Mouse (Mus musculus): ENCODE data around the gene Copg1. TPM values are rescaled to one million over a fixed set of nuclear protein-coding genes. Genes with fewer than 3 reads are reported as not detected.

Copg1 gene
- polyA plus RNA-seq, 1 experiment = 230 TPM

DNA sequence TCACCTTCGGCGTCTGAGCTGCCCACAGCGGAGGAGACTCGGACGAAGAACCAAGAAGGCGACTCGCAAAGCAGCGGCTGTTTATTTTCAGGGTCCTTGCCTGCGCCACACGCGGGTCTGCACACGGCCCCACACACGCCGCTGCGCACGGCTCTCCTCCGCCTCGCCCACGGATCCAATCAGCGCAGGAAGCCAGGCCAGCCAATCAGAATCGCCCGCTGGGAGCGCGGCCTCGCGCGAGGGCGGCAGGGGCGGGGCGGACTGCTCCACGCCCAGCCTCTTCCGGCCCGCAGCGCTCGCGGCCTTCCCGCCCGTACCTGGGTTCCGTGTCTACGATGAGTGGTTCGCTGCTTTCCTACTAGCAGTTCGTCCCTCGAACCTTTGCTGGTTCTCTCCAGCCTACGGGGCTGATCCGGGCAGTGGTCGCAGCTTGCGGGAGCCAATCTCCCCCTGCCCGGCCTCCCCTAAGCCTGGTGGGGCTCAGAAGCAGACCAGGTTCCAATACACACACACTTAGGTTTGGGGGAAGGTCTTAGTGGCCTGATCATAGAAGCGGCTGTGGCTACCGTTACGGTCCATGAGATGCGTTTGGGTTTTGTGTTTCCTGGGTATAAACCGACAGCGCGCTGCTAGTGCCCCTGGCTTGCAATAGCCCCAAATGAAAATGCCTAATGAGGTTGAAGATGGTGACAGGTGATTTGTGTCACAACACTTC lies 36.6 kb upstream of the Copg1 start, which contains the start of gene Cnbp:
Gene Cnbp (minus strand): TSS at position 207 of the 715 bp plus-strand sequence.
- H3K27ac ChIP-seq (ENCODE audit: insufficient read depth, low read length) = peak within 1 kb of the TSS; percentile 81
- H3K4me1 ChIP-seq (ENCODE audit: control insufficient read depth, insufficient read depth, low read length) = peaks cover 14% of the 10 kb centered on the region
- peak; percentile 84 for TF ChIP-seq POLR2A (IDR thresholded peaks at IDR 0.05; ENCODE audit: low read depth, low read length)
- no peak for TF ChIP-seq CTCF (IDR thresholded peaks at IDR 0.05; ENCODE audit: borderline replicate concordance, insufficient read depth, low read length)
- H3K4me3 ChIP-seq (ENCODE audit: insufficient read depth, low read length) = peak within 1 kb of the TSS; percentile 85

DNA sequence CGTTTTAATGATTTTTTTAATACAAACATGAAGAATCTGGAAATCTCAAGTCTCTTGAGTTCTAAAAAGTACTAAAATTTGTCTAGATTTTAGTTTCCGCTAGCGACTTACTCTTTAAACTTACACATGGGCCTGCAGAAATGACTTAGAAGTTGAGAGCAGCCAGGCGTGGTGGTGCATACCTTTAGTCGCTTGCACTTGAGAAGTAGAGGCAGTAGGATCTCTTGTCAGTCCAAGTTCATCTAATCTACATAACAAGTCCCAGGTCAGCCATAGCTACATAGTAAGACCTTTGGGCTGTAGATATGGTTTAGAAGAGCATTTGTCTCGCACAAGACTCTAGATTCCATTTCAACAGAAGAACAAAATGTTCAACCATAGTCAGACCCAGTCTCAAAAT lies 35.7 kb upstream of the Copg1 start:
- H3K4me1 ChIP-seq (ENCODE audit: control insufficient read depth, insufficient read depth, low read length) = peaks cover 15% of the 10 kb centered on the region
- no peak overlapping the region for H3K4me3 ChIP-seq (ENCODE audit: insufficient read depth, low read length)
- H3K27ac ChIP-seq (ENCODE audit: insufficient read depth, low read length) = no peak overlapping the region
- TF ChIP-seq POLR2A (IDR thresholded peaks at IDR 0.05; ENCODE audit: low read depth, low read length) (no peak), CTCF (IDR thresholded peaks at IDR 0.05; ENCODE audit: borderline replicate concordance, insufficient read depth, low read length) (no peak)

DNA sequence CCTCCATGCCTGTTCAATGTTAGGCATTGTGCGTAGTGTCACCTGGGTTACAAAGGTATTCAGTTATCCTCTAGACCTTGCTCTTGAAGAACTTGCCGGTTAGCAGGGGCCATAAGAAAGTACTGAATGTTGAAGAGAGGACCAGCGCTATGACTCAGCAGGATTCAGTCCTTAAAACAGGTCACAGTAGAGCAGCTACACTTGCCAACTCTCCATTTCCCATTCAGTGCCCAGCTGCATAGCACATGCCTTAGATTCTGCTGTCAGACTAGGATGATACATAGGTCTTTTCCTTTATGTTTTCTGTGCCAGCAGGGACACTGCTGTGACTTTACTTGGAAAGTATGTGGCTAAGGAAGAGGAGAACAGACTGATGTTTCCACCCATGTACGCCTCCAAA lies 34.2 kb upstream of the Copg1 start:
- no peak for TF ChIP-seq CTCF (IDR thresholded peaks at IDR 0.05; ENCODE audit: borderline replicate concordance, insufficient read depth, low read length)
- no peak for TF ChIP-seq POLR2A (IDR thresholded peaks at IDR 0.05; ENCODE audit: low read depth, low read length)
- Histone ChIP-seq H3K4me1 (ENCODE audit: control insufficient read depth, insufficient read depth, low read length) (peaks cover 17% of the 10 kb centered on the region), H3K27ac (ENCODE audit: insufficient read depth, low read length) (peak overlapping the region; percentile 81)

DNA sequence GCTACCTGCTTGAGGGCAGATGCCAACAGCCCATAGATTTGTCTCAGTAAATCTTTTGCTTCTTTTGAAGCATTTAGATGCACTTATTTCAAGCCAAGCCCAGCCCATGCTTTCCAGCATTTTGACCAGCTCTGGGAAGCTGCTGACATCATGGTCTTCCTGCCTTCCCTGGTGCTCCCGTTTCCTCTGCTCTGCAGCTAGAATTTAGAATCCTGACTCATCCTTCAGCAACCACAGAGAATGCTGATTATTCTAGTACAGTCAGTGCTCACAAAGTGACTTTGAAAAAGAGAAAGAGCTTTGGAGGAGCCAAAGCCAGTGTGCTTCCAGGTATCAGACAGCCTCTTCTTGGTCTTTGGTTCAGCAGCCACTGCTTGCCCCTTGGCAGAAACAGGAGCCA lies 30.5 kb upstream of the Copg1 start:
- H3K4me3 ChIP-seq (ENCODE audit: insufficient read depth, low read length) = no peak overlapping the region
- H3K27ac ChIP-seq (ENCODE audit: insufficient read depth, low read length) = peak overlapping the region; percentile 64
- H3K4me1 ChIP-seq (ENCODE audit: control insufficient read depth, insufficient read depth, low read length) = peaks cover 15% of the 10 kb centered on the region
- TF ChIP-seq CTCF (IDR thresholded peaks at IDR 0.05; ENCODE audit: borderline replicate concordance, insufficient read depth, low read length) = no peak
- TF ChIP-seq POLR2A (IDR thresholded peaks at IDR 0.05; ENCODE audit: low read depth, low read length) = no peak

More for the DNA sequence above, 34.2 kb upstream of the Copg1 start:
- no peak overlapping the region for H3K4me3 ChIP-seq (ENCODE audit: insufficient read depth, low read length)

DNA sequence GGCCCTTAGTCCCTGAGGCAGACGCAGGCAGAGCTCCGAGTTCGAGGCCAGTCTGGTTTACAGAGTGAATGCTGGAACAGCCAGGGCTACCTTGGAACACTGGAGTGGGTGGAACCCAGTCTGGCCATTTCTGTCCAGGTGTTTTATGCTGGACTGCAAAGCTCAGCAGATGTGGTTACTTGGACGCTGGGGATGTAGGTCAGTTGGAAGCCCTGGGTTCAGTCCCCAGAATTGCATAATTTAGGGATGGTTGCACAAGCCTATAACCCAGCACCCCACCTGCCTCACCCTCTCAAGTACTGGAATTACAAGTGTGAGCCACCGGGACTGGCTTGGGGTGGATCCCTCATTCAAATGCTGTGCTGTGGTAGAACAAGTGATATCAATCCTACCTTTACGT lies 21.4 kb upstream of the Copg1 start:
- TF ChIP-seq POLR2A (IDR thresholded peaks at IDR 0.05; ENCODE audit: low read depth, low read length) (no peak), CTCF (IDR thresholded peaks at IDR 0.05; ENCODE audit: borderline replicate concordance, insufficient read depth, low read length) (no peak)
- Histone ChIP-seq H3K4me3 (ENCODE audit: insufficient read depth, low read length) (no peak overlapping the region), H3K4me1 (ENCODE audit: control insufficient read depth, insufficient read depth, low read length) (peaks cover 8% of the 10 kb centered on the region), H3K27ac (ENCODE audit: insufficient read depth, low read length) (no peak overlapping the region)

DNA sequence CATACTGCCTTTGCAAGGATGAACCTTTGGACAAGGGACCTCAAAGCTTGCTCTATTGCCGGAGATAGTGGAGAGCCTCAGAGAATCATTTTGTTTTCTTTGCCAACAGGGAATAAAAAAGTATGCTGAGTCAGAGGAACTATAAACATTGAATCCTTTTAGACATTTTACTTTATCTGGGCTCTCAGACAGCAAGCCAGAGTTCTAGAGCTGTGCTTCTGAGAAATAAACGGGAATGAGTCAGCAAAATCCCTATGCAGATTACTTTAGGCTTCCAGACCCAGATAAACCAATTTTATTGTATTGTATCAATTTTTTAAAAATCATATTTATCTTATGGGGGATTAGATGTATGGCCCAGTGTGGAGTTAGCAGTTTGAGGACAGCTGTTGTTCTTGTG lies 20.4 kb upstream of the Copg1 start:
- H3K4me1 ChIP-seq (ENCODE audit: control insufficient read depth, insufficient read depth, low read length) = peaks cover 8% of the 10 kb centered on the region
- H3K4me3 ChIP-seq (ENCODE audit: insufficient read depth, low read length) = no peak overlapping the region
- TF ChIP-seq POLR2A (IDR thresholded peaks at IDR 0.05; ENCODE audit: low read depth, low read length) = no peak
- TF ChIP-seq CTCF (IDR thresholded peaks at IDR 0.05; ENCODE audit: borderline replicate concordance, insufficient read depth, low read length) = no peak
- peak overlapping the region; percentile 75 for H3K27ac ChIP-seq (ENCODE audit: insufficient read depth, low read length)

DNA sequence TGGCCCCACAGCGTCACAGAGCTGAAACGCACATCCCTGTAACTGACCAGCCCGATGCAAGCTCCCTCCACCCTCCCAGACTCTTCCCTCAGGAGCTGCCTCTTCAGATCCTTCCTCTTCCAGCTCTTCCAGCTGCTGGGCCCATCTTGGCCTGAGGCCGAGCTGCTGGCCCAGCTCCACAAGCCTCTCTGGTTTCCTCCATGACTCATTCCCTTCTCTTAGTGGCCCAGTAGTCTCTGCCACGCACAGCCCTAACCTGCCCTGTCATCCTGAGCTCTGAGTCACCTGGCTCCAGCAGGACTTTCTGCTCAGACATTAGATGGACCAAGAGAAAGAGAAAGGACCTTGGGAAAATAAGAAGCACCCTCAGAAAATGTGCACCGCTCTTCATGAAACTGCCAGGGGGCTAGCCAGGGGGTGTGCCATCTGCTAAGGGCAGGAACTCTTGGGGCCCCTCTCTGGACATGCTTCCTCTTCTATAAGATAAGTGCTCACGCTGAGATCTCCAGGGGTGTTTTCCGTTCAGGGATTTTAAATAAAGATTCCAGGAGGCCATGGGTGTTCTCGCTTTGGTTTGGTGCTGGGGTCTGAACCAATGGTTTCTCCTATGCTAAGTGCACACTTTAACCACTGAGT lies 18.6 kb upstream of the Copg1 start:
- Histone ChIP-seq H3K4me1 (ENCODE audit: control insufficient read depth, insufficient read depth, low read length) (peaks cover 8% of the 10 kb centered on the region), H3K4me3 (ENCODE audit: insufficient read depth, low read length) (no peak overlapping the region), H3K27ac (ENCODE audit: insufficient read depth, low read length) (peak overlapping the region; percentile 74)
- TF ChIP-seq POLR2A (IDR thresholded peaks at IDR 0.05; ENCODE audit: low read depth, low read length) (no peak; the same call in 1 of the 2 replicates), CTCF (IDR thresholded peaks at IDR 0.05; ENCODE audit: borderline replicate concordance, insufficient read depth, low read length) (no peak)

DNA sequence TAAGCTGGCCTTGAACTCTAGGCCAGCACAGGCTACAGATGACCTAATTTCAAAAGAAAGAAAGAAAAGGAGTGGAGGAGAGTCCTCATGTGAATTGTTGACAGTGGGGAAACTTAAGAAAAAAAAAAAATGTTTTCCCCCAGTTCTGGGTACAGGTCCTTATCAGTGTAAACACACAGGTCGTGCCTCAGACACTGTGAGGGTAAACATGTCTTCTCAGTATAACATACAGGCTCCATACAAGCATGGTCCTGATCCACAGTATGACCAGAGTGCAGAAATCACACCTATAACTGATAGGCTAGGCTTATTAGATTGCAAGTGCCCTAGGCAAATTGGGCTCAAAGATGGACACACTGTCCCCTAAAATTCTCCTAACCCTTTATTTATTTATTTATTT lies 17.2 kb upstream of the Copg1 start:
- H3K4me1 ChIP-seq (ENCODE audit: control insufficient read depth, insufficient read depth, low read length) = peaks cover 13% of the 10 kb centered on the region
- no peak overlapping the region for H3K27ac ChIP-seq (ENCODE audit: insufficient read depth, low read length)
- no peak for TF ChIP-seq POLR2A (IDR thresholded peaks at IDR 0.05; ENCODE audit: low read depth, low read length)
- TF ChIP-seq CTCF (IDR thresholded peaks at IDR 0.05; ENCODE audit: borderline replicate concordance, insufficient read depth, low read length) = no peak
- H3K4me3 ChIP-seq (ENCODE audit: insufficient read depth, low read length) = no peak overlapping the region

DNA sequence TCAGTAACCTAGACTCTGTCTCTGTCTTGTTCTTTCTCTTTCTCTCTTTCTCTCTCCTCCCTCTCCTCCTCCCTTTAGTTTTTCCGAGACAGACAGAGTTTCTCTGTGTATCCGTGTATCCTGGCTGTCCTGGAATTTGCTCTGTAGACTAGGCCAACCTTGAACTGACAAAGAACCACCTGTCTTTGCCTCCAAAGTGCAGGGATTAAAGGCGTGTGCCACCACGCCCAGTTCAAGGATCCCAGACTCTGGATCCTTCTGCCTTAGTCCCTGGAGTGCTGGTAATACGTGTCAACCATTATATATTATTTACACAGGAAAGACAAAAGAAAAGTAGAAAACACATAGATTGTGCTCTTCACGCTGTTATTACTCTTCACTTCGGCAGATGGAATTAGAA lies 16.4 kb upstream of the Copg1 start:
- peaks cover 15% of the 10 kb centered on the region for H3K4me1 ChIP-seq (ENCODE audit: control insufficient read depth, insufficient read depth, low read length)
- H3K4me3 ChIP-seq (ENCODE audit: insufficient read depth, low read length) = no peak overlapping the region
- TF ChIP-seq POLR2A (IDR thresholded peaks at IDR 0.05; ENCODE audit: low read depth, low read length) (no peak), CTCF (IDR thresholded peaks at IDR 0.05; ENCODE audit: borderline replicate concordance, insufficient read depth, low read length) (no peak)
- H3K27ac ChIP-seq (ENCODE audit: insufficient read depth, low read length) = no peak overlapping the region

DNA sequence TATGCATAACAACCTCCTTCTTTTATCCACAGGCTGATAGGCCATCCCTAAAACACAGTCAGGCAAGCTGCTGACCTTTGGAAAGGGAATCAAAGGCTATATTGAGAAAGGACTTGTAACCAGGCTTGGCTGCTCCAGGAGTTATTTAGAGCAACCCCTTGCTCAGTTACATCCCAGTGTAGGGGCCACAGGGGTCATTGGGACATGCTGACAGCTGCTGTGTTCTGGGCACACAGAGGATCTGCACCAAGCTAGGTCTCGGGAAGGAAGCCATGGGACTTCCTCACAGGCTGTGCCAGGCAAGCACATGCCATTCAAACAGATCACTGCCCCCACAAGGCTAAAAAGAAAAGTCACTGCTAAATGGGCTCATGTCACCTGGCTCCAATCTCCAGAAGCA lies 14.5 kb upstream of the Copg1 start:
- Histone ChIP-seq H3K27ac (ENCODE audit: insufficient read depth, low read length) (peak overlapping the region; percentile 54; the same call in 1 of the 2 replicates), H3K4me1 (ENCODE audit: control insufficient read depth, insufficient read depth, low read length) (peaks cover 10% of the 10 kb centered on the region), H3K4me3 (ENCODE audit: insufficient read depth, low read length) (no peak overlapping the region)
- TF ChIP-seq POLR2A (IDR thresholded peaks at IDR 0.05; ENCODE audit: low read depth, low read length) (no peak), CTCF (IDR thresholded peaks at IDR 0.05; ENCODE audit: borderline replicate concordance, insufficient read depth, low read length) (no peak)
